Mouse (Mus musculus): Measurements from ENCODE around the gene Map2k2.
A peak's percentile ranks its signal among the peaks of the same experiment; 100 is the strongest.

Gene Map2k2

GRCm38 (mm10) chr10:81106113-81106721 lies 502 bp downstream of the Map2k2 start:
- peak; percentile 94 for DNase-seq (ENCODE audit: low spot score)

GRCm38 (mm10) chr10:81112946-81113345 lies 7.2 kb downstream of the Map2k2 start:
- no peak for DNase-seq (ENCODE audit: low spot score)

GRCm38 (mm10) chr10:81119625-81120024 lies 13.9 kb downstream of the Map2k2 start:
- no peak for DNase-seq (ENCODE audit: low spot score)

GRCm38 (mm10) chr10:81120650-81121049 lies 14.9 kb downstream of the Map2k2 start:
- no peak for DNase-seq (ENCODE audit: low spot score)

- no peak for DNase-seq (ENCODE audit: low spot score)
These were observed 17.2 kb downstream of the Map2k2 start for GRCm38 (mm10) chr10:81122889-81123288.

GRCm38 (mm10) chr10:81123500-81123899 lies 17.8 kb downstream of the Map2k2 start:
- DNase-seq (ENCODE audit: low spot score): no peak

GRCm38 (mm10) chr10:81134181-81134587 lies 28.5 kb downstream of the Map2k2 start:
- no peak for DNase-seq (ENCODE audit: low spot score)

GRCm38 (mm10) chr10:81134966-81135681 lies 29.4 kb downstream of the Map2k2 start, which contains the start of gene Zbtb7a:
Gene Zbtb7a (plus strand): TSS chr10:81135220.
- no peak for DNase-seq (ENCODE audit: low spot score)

- peak; percentile 79 for DNase-seq (ENCODE audit: low spot score)
These were observed 30.4 kb downstream of the Map2k2 start for GRCm38 (mm10) chr10:81135831-81136705.

- DNase-seq (ENCODE audit: low spot score): no peak
These were observed 31.1 kb downstream of the Map2k2 start for GRCm38 (mm10) chr10:81136706-81137231.

- peak; percentile 99 for DNase-seq (ENCODE audit: low spot score)
These were observed 31.8 kb downstream of the Map2k2 start for GRCm38 (mm10) chr10:81137252-81138130.

- DNase-seq (ENCODE audit: low spot score): peak; percentile 72
These were observed 32.5 kb downstream of the Map2k2 start for GRCm38 (mm10) chr10:81138131-81138782.

- no peak for DNase-seq (ENCODE audit: low spot score)
These were observed 33.3 kb downstream of the Map2k2 start for GRCm38 (mm10) chr10:81138821-81139528.

GRCm38 (mm10) chr10:81139529-81139846 lies 33.8 kb downstream of the Map2k2 start:
- no peak for DNase-seq (ENCODE audit: low spot score)

- no peak for DNase-seq (ENCODE audit: low spot score)
These were observed 34.3 kb downstream of the Map2k2 start for GRCm38 (mm10) chr10:81140005-81140404.

GRCm38 (mm10) chr10:81140717-81141454 lies 35.2 kb downstream of the Map2k2 start:
- DNase-seq (ENCODE audit: low spot score): no peak

- DNase-seq (ENCODE audit: low spot score): no peak
These were observed 35.9 kb downstream of the Map2k2 start for GRCm38 (mm10) chr10:81141455-81142210.

- no peak for DNase-seq (ENCODE audit: low spot score)
These were observed 36.9 kb downstream of the Map2k2 start for GRCm38 (mm10) chr10:81142551-81142981.

GRCm38 (mm10) chr10:81143157-81143633 lies 37.5 kb downstream of the Map2k2 start:
- no peak for DNase-seq (ENCODE audit: low spot score)
